Mouse (Mus musculus): ENCODE measurements around the gene Fgf15. TPM values are rescaled to one million over a fixed set of nuclear protein-coding genes. Genes with fewer than 3 reads are reported as not detected.
"Not testable (repeated sequence)": the region's sequence is repeated elsewhere in the genome, so short reads cannot be mapped to it uniquely, and the experiment has no call there.

Fgf15 gene
- total and polyA plus RNA-seq, 3 experiments = not detected

GRCm38 (mm10) chr7:144890661-144891060 is 5.7 kb upstream of the Fgf15 start:
- H3K36me3 ChIP-seq (replicated peaks in 1 of 2; ENCODE audit: control insufficient read depth in 1 of 2, insufficient read depth in 1 of 2, low read length in 1 of 2); H3K4me3 ChIP-seq (replicated peaks in 1 of 3; ENCODE audit: low read depth in 2 of 3, low read length in 2 of 3, poor library complexity in 1 of 3); H3K9ac ChIP-seq (ENCODE audit: insufficient read depth, low read depth); H3K4me1 ChIP-seq (ENCODE audit: control insufficient read depth in 1 of 2, insufficient read depth in 2 of 2); dilution Hi-C loops (cut with MboI; ENCODE audit: extremely low pct_ligation_motif_present, extremely low pct_unique_long_range_greater_than_20kb, low sequenced_read_pairs); H3K79me2 ChIP-seq (replicated peaks; ENCODE audit: control insufficient read depth, extremely low read depth, insufficient read depth, poor library complexity, severe bottlenecking); H3K4me2 ChIP-seq (ENCODE audit: insufficient read depth, low read depth, poor library complexity, severe bottlenecking); DNase-seq (ENCODE audit: extremely low read depth); H3K9me3 ChIP-seq (replicated peaks; ENCODE audit: low read length); H3K27ac ChIP-seq (ENCODE audit: insufficient read depth, low read depth): not testable (repeated sequence)
- in situ Hi-C loops (cut with MboI; ENCODE audit: low pct_ligation_motif_present, low pct_unique_long_range_greater_than_20kb, low sequenced_read_pairs) = loop anchor here (10.0 kb wide), 2 partner anchors 46 to 306 kb away; partner anchors contain the start of genes Fadd and Fgf4
- peaks cover 80% of the 10 kb centered on the region for H3K27me3 ChIP-seq (replicated peaks)
- TF ChIP-seq CTCF (conservative IDR thresholded peaks at IDR 0.05 in 1 of 2, IDR thresholded peaks at IDR 0.05 in 1 of 2; ENCODE audit: low read depth in 2 of 2, low read length in 2 of 2) = peak in 1 of 2 experiments; percentile 16; a peak in 2 of 4 replicates

GRCm38 (mm10) chr7:144891863-144892262 is 4.5 kb upstream of the Fgf15 start:
- H3K9me3 ChIP-seq (replicated peaks; ENCODE audit: low read length) = peaks cover 6% of the 10 kb centered on the region
- no peaks in the 10 kb centered on the region for H3K79me2 ChIP-seq (replicated peaks; ENCODE audit: control insufficient read depth, extremely low read depth, insufficient read depth, poor library complexity, severe bottlenecking)
- H3K27me3 ChIP-seq (replicated peaks) = peaks cover 83% of the 10 kb centered on the region
- 0 out of 4 replicates have a peak, but pooled peaks cover 2 to 5% of the 10 kb centered on the region in 2 experiments for H3K4me1 ChIP-seq (ENCODE audit: control insufficient read depth in 1 of 2, insufficient read depth in 2 of 2)
- DNase-seq (ENCODE audit: extremely low read depth) = no peak
- H3K27ac ChIP-seq (ENCODE audit: insufficient read depth, low read depth) = no peak overlapping the region
- in situ Hi-C loops (cut with MboI; ENCODE audit: low pct_ligation_motif_present, low pct_unique_long_range_greater_than_20kb, low sequenced_read_pairs) = loop anchor here (10.0 kb wide), 2 partner anchors 47 to 307 kb away; partner anchors contain the start of genes Fadd and Fgf4
- no peaks in the 10 kb centered on the region for H3K36me3 ChIP-seq (replicated peaks in 1 of 2; ENCODE audit: control insufficient read depth in 1 of 2, insufficient read depth in 1 of 2, low read length in 1 of 2)
- H3K9ac ChIP-seq (ENCODE audit: insufficient read depth, low read depth) = no peak overlapping the region
- no peak for TF ChIP-seq HCFC1 (IDR thresholded peaks at IDR 0.05; ENCODE audit: low read depth, low read length)
- no peak for TF ChIP-seq IRF4 (IDR thresholded peaks at IDR 0.05; ENCODE audit: low read depth, low read length)
- no peak for TF ChIP-seq ZNF384 (IDR thresholded peaks at IDR 0.05; ENCODE audit: low read depth, low read length)
- TF ChIP-seq GABPA (IDR thresholded peaks at IDR 0.05; ENCODE audit: insufficient replicate concordance, low read depth, low read length) = no peak
- no peak for TF ChIP-seq CTCF (conservative IDR thresholded peaks at IDR 0.05 in 1 of 2, IDR thresholded peaks at IDR 0.05 in 1 of 2; ENCODE audit: low read depth in 2 of 2, low read length in 2 of 2)
- no peak for TF ChIP-seq USF1 (IDR thresholded peaks at IDR 0.05; ENCODE audit: low read depth, low read length)
- TF ChIP-seq MAFK (IDR thresholded peaks at IDR 0.05; ENCODE audit: insufficient replicate concordance, low read length) = no peak
- no peak overlapping the region for H3K4me2 ChIP-seq (ENCODE audit: insufficient read depth, low read depth, poor library complexity, severe bottlenecking)
- dilution Hi-C loops (cut with MboI; ENCODE audit: extremely low pct_ligation_motif_present, extremely low pct_unique_long_range_greater_than_20kb, low sequenced_read_pairs) = no loop called here
- H3K4me3 ChIP-seq (replicated peaks in 1 of 3; ENCODE audit: low read depth in 2 of 3, low read length in 2 of 3, poor library complexity in 1 of 3) = no peak overlapping the region

GRCm38 (mm10) chr7:144892322-144892721 is 4.0 kb upstream of the Fgf15 start:
- Histone ChIP-seq H3K4me3 (replicated peaks in 1 of 3; ENCODE audit: low read depth in 2 of 3, low read length in 2 of 3, poor library complexity in 1 of 3) (no peak overlapping the region), H3K36me3 (replicated peaks in 1 of 2; ENCODE audit: control insufficient read depth in 1 of 2, insufficient read depth in 1 of 2, low read length in 1 of 2) (no peaks in the 10 kb centered on the region), H3K4me2 (ENCODE audit: insufficient read depth, low read depth, poor library complexity, severe bottlenecking) (no peak overlapping the region), H3K27ac (ENCODE audit: insufficient read depth, low read depth) (no peak overlapping the region), H3K4me1 (ENCODE audit: control insufficient read depth in 1 of 2, insufficient read depth in 2 of 2) (0 out of 4 replicates have a peak, but pooled peaks cover 2 to 5% of the 10 kb centered on the region in 2 experiments), H3K79me2 (replicated peaks; ENCODE audit: control insufficient read depth, extremely low read depth, insufficient read depth, poor library complexity, severe bottlenecking) (no peaks in the 10 kb centered on the region), H3K9ac (ENCODE audit: insufficient read depth, low read depth) (no peak overlapping the region), H3K9me3 (replicated peaks; ENCODE audit: low read length) (peaks cover 6% of the 10 kb centered on the region), H3K27me3 (replicated peaks) (peaks cover 83% of the 10 kb centered on the region)
- no peak for DNase-seq (ENCODE audit: extremely low read depth)
- dilution Hi-C loops (cut with MboI; ENCODE audit: extremely low pct_ligation_motif_present, extremely low pct_unique_long_range_greater_than_20kb, low sequenced_read_pairs) (no loop called here), in situ Hi-C loops (cut with MboI; ENCODE audit: low pct_ligation_motif_present, low pct_unique_long_range_greater_than_20kb, low sequenced_read_pairs) (loop anchor here (10.0 kb wide), 2 partner anchors 48 to 308 kb away; partner anchors contain the start of genes Fadd and Fgf4)
- TF ChIP-seq POLR2AphosphoS2 (IDR thresholded peaks at IDR 0.05; ENCODE audit: low read depth, low read length) = no peak
- no peak for TF ChIP-seq TCF12 (IDR thresholded peaks at IDR 0.05; ENCODE audit: low read depth, low read length)
- TF ChIP-seq MAX (IDR thresholded peaks at IDR 0.05; ENCODE audit: low read length) = no peak
- no peak for TF ChIP-seq NELFE (IDR thresholded peaks at IDR 0.05; ENCODE audit: low read depth, low read length)
- no peak for TF ChIP-seq ZKSCAN1 (IDR thresholded peaks at IDR 0.05; ENCODE audit: borderline replicate concordance, low read depth, low read length)
- no peak for TF ChIP-seq JUND (conservative IDR thresholded peaks at IDR 0.05; ENCODE audit: low read depth, low read length)
- no peak for TF ChIP-seq CTCF (conservative IDR thresholded peaks at IDR 0.05 in 1 of 2, IDR thresholded peaks at IDR 0.05 in 1 of 2; ENCODE audit: low read depth in 2 of 2, low read length in 2 of 2)
- no peak for TF ChIP-seq MYC (IDR thresholded peaks at IDR 0.05; ENCODE audit: low read depth, low read length)
- TF ChIP-seq POLR2A (IDR thresholded peaks at IDR 0.05; ENCODE audit: low read depth, low read length) = no peak
- no peak for TF ChIP-seq MEF2A (IDR thresholded peaks at IDR 0.05; ENCODE audit: borderline replicate concordance, low read depth, low read length)
- no peak for TF ChIP-seq MXI1 (IDR thresholded peaks at IDR 0.05; ENCODE audit: low read depth, low read length)
- TF ChIP-seq ZMIZ1 (IDR thresholded peaks at IDR 0.05; ENCODE audit: low read depth, low read length) = no peak
- no peak for TF ChIP-seq SMC3 (IDR thresholded peaks at IDR 0.05; ENCODE audit: low read depth, low read length)
- no peak for TF ChIP-seq RAD21 (IDR thresholded peaks at IDR 0.05; ENCODE audit: low read depth, low read length)

Data from CH12.LX (cell line).